22 mouse cellular contexts compared by ENCODE assay signal in the genomic region with DNA sequence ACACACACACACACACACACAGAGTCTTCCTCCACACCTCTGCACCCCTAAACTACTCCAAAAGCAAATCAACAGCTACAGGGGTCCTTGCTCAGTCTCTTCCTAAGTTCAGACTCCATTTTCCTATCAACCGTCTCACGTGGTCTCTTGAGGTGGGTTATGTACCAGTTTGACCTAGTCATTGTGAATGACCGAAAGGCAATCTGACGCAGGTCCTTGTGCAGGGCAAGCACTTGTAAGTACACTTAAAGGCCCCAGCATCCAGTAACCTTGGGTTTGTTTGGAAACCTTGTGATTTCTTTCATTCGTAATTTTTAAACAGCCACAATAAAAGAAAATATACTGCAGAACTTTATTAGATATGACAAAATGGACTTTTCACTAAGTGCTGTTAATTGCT. TPM values are rescaled to one million over a fixed set of nuclear protein-coding genes. Genes with fewer than 3 reads are reported as not detected.
A peak's percentile ranks its signal among the peaks of the same experiment; 100 is the strongest.
DNase-seq lines count a peak whose midpoint lies in the region; TF ChIP-seq lines count a peak whose summit lies in the region.
"Had no signal": no experiment of that assay in that cellular context is flagged by ENCODE, and none has a peak within 500 bp of the region (broad histone marks: within the 10 kb centered on the region; RNA-seq: fewer than 3 reads in every experiment).

No protein-coding gene starts in this region.

- 81% methylated on average over 5 of the region's 5 CpGs for WGBS in lung, adult 2 months

- peak; percentile 28 to 57 for DNase-seq in lung, adult 18-20 months
- no peak for DNase-seq in lung, postnatal 4 days
- peak; percentile 7 for DNase-seq in lung, postnatal 14 days
- DNase-seq in lung, adult 2 months: no peak
- peak; percentile 48 for DNase-seq in lung, postnatal 25 days (ENCODE audit: low spot score)
- DNase-seq in lung, postnatal 36 days: peak; percentile 53
- DNase-seq in ovary, postnatal 14 days (ENCODE audit: low spot score): no peak
- DNase-seq: adrenal gland, adult 2 months; adrenal gland, postnatal 10 days; adrenal gland, postnatal 25 days; cerebellum, adult 11 months; cerebellum, adult 18-20 months; cerebellum, adult 8-10 months; cerebellum, adult 9-11 months; cerebellum, postnatal 14 days; cerebellum, postnatal 36 days; embryo, embryonic 11 days had no signal

- no peak for TF ChIP-seq CTCF in lung, adult 2 months (IDR thresholded peaks at IDR 0.05; ENCODE audit: insufficient read depth, low read length)

- TF ChIP-seq POLR2A in lung, adult 2 months (IDR thresholded peaks at IDR 0.05; ENCODE audit: borderline replicate concordance, extremely low read depth, low read depth, low read length): no peak

- no peak overlapping the region for H3K4me3 ChIP-seq in lung, adult 2 months (replicated peaks; ENCODE audit: extremely low read depth, low read depth, low read length)
- H3K4me3 ChIP-seq: embryonic facial prominence, embryonic 13.5 days; embryonic facial prominence, embryonic 15.5 days; erythroblast, embryonic 14.5 days; forebrain, embryonic 10.5 days; forebrain, embryonic 12.5 days had no signal

- no peaks in the 10 kb centered on the region for H3K4me1 ChIP-seq in lung, adult 2 months (ENCODE audit: control insufficient read depth, insufficient read depth, low read length)

RNA-seq across cellular contexts. Expression of a gene that starts 4.6 kb away (rescaled TPM):
- 28.4 and 33.3 TPM in 2 replicates for polyA plus RNA-seq in lung, adult 2 months (2012; rRNA removed)

Comparison
In these comparisons a context has a peak if more than half of its experiments do, and no peak if none do; other contexts are left out.
1. DNase-seq: peak in lung, adult 18-20 months (2 of 2), lung, postnatal 14 days (single experiment), lung, postnatal 25 days (single experiment) and lung, postnatal 36 days (single experiment); none in lung, postnatal 4 days (0 of 2), lung, adult 2 months (single experiment) and ovary, postnatal 14 days (single experiment).